Mouse (Mus musculus) cerebellum, adult (tissue): ENCODE measurements around the gene Aicda.
"Not testable (repeated sequence)": the region's sequence is repeated elsewhere in the genome, so short reads cannot be mapped to it uniquely, and the experiment has no call there.

Experiments used
- ATAC-seq: cut with Nextera tagmentation; 2 replicates; pipeline ENCODE4 v1.9.2; 2017; ENCODE audit warnings: mild to moderate bottlenecking, moderate library complexity, mixed read lengths; ENCODE audit not compliant: insufficient number of reproducible peaks, low FRiP score, low TSS enrichment

The Aicda gene

DNA sequence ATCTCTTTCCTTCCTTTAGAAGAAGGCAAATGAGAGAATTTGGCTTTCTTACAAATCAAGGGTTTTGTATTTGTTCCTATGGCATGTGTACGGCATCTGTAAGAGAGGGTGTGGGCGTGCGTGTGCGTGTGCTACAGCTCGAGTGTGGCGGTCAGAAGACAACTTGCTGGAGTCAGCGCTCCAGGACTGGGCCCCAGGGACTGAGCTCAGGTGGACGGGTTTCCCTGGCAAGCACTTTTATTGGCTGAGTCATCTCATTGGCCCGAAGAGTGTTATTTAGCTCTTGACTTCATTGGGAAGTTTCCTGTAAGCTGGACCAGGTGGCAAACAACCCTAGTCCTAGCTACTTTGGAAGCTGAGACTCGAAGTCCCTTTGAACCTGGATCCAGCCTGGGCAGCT, 7.7 kb upstream of the Aicda start:
- no peak for ATAC-seq

DNA sequence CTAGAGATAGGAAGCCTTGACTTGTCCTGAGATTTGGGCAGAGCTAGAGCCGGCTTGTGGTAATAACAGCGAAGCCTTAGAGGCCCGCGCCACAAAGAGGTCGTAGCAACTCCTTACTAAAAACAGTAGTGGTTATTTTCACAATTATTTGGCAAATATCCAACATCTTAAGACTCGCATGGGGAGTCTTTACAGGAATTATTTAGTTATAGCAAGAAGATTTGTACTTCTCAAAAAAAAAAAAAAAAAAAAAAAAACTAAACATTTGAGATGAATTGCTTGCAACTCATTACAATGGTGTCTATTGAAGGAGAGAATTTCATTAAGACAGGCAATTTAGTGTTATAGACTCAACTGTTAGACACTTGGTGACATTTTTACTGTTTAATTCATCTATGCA, 501 bp downstream of the Aicda start:
- no peak for ATAC-seq

DNA sequence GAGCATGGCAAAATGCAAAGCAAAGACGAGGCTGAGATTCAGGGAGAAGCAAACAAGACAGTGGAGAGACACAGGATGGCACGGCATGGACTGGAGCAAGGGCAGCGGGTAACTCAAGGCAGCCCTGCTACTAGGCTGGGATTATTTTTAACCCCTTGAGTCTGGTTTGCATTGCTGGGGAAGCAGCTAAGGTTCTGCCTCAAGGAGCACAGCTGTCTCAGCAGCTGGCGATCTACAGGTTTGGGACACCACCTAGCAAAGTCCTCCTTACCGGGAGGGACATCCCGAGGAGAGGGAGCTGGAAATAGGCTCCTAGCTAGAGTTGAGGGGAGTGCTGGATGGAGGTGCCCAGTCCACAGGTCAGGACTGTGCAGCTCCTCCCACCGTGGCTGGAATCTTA, 1.7 kb downstream of the Aicda start:
- no peak for ATAC-seq

DNA sequence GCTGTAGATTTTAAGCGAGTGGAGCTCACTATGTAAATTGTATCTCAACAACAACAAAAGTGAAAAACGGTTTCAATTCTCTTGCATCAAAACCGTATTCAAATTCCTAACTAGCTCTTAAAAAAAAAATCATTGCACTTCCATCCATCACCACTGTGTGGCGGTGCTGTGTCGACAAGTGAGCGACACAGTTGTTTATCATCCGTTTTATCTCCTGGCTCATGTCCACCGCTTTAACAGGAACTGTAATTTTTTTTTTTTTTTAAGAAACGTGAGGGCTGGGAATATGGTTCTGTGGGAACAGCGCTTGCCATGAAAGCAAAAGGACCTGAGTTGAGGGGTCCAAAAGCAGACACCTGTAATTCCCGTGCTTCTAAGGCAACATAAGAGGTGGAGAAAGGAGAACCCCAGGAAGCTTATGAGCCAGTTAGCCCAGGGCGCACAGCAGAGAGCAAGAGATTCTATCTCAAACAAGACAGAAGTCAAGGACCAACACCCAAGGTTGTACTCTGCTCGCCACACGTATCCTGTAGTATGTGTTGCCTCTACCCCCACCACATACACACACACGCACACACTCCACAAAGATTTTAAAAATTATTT, 3.5 kb downstream of the Aicda start:
- ATAC-seq: no peak

DNA sequence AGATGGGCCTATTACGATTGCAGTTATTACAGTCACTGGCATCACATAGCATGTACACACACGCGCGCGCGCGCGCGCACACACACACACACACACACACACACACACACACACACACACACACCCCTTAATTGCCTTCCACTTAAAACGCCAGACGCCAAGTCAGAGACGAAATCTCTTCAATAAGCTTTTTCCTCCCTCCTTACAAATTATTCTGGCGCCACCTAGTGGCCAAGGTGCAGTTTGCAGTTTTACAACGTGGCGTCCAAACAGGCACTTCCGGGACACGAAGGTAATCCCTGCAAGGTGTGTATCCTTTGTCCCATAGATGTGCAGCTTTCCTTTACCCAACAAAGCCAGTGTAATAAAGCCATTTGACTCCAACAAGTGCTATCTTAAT, 6.8 kb downstream of the Aicda start:
- 0 out of 2 replicates have a peak, but pooled peaks have one; percentile 22 for ATAC-seq

DNA sequence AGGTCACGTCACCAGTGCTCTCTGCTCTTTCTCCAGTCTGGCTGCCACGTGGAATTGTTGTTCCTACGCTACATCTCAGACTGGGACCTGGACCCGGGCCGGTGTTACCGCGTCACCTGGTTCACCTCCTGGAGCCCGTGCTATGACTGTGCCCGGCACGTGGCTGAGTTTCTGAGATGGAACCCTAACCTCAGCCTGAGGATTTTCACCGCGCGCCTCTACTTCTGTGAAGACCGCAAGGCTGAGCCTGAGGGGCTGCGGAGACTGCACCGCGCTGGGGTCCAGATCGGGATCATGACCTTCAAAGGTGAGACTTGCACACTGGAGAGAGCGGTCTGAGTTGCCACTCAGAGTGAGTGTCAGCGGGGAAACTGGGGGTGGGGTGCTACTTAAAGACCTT, 7.4 kb downstream of the Aicda start:
- no peak for ATAC-seq

DNA sequence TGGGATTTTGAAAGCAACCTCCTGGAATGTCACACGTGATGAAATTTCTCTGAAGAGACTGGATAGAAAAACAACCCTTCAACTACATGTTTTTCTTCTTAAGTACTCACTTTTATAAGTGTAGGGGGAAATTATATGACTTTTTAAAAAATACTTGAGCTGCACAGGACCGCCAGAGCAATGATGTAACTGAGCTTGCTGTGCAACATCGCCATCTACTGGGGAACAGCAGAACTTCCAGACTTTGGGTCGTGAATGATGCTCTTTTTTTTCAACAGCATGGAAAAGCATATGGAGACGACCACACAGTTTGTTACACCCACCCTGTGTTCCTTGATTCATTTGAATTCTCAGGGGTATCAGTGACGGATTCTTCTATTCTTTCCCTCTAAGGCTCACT, 8.9 kb downstream of the Aicda start:
- ATAC-seq: 0 out of 2 replicates have a peak, but pooled peaks have one; percentile 32

DNA sequence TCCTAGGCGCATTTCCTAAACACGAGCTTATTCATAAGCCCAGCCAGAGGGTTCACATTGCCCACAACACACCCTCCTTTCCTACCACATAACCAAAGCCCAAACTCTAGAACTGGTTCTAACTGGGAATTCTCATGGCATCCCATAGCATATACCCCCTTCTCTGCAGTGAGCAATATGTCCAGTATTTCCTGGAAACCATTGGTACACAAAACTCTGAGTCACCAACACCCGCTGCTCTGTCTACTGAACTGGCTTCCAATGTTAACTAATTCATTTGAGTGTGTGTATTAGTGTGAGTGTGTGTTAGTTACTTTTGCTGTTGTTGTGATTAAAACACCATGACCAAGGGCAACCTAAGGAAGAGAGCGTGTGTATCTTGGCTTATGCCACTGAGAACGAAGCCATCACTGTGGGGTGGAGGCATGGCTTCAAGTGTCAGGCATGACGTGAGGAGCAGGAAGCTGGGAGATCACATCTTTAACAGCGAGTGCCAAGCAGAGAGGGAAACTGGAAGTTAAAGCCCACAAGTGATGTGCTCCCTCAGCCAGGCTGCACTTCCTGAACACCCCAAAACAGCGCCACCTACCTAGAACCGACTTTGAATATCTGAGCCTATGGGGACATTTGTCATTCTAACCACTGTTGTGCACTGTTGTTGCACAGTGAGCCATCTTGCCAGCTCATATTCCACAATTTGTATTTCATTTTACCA, 11.6 kb downstream of the Aicda start:
- no peak for ATAC-seq

DNA sequence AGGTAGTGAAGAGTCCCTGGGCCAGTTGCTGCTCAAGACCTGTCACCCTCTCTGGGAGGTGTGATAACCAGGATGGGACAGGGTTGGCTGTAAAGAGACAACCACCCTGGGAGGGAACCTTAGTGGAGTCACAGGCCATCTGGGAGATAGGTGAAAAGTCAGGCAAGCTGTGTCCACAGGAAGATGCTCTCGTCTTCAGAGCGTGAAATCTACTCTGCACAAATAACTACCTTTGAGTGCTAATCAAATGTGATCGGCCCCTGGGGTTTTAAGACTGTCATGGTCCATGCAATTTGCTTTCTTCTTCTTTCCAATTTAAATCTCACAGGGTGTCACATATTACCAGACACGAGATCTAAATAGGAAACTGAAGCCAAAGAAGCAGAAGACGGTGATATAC, 15.5 kb downstream of the Aicda start:
- no peak for ATAC-seq

DNA sequence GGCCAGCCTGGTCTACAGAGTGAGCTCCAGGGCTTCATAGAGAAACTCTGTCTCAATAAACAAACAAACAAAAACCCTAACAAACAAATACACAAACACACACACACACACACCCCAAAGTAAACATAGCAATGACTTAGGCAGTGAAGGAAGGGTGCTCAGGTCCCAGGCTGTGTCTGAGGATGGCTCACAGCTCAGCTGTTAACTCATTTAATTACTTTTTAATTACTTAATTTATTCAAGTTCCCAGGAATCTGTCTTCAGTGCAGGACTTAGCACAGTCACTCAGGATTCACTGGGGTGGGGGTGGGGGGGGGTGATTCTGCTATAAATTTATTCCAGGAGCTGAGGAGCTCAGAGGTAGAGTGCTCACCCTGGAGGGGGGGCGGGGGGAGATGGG, 16.2 kb downstream of the Aicda start:
- ATAC-seq: no peak

DNA sequence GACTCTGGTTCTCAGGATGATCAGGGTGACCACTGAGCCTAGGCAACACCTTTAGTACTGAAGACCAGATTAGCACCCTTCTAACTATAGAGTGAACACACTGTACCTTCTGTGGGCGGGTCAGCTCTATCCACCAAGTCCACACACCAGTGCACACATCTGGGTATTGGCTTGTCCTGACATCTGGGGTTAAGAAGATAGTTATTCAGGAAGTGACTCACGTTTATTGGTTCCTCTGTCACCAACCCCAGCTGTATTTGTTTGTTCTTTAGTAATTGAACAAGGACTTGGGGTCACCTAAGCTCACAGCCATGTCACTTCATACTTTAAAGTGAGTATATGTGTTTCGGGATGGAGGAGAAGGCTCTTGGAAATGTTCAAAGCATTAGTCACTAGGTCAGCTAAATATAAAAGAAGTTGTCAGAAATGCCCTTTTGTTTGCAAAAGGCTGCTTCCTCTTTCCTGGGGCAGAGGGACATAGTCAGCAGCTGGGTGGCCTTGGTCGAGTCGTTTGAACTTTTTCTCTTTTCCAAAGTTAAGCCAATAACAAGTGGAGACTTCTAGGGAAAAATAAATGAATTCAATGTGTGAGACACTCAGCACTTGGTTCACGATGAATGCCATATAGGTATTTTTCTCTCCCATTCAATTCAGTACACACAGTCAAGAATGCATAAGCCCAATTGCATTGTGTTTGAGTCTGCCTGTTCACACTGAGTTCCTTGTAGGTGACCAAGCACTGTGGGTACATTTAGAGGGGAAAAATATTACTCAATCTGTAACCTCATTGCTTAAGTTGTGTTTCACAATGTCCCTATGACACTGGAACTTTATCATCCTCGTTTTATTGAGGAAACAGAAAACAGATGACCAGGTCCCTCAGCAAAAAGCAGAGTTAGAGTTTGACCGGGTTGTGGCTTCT, 17.4 kb downstream of the Aicda start:
- ATAC-seq: no peak

DNA sequence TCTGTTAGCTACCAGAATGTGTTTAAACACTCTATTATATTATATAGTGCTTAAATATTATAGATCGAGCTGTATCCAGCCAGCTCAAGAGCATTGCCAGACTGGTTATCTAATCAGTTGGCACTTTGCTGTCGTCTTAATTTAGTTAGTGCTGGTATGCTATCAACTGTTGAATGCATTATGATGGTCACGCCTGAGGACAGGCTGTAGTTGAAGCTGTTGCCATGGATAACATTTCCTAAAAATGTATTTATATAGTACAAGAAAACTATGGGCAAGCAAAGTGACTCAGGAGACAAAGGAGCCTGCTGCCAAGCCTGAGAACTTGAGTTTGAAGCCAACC, 18.0 kb downstream of the Aicda start:
- ATAC-seq: no peak

DNA sequence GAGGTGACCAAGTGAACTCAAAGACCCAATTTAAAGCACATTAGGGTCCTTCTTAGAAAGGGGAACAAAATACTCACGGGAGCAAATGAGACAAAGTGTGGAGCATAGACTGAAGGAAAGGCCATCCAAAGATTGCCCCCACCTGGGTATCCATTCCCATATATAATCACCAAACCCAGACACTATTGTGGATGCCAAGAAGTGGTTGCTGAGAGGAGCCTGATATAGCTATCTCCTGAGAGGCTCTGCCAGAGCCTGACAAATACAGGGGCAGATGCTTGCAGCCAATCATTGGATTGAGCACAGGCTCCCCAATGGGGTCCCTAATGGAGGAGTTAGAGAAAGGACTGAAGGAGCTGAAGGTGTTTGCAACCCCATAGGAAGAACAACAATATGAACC, 21.4 kb downstream of the Aicda start:
- ATAC-seq: not testable (repeated sequence)

DNA sequence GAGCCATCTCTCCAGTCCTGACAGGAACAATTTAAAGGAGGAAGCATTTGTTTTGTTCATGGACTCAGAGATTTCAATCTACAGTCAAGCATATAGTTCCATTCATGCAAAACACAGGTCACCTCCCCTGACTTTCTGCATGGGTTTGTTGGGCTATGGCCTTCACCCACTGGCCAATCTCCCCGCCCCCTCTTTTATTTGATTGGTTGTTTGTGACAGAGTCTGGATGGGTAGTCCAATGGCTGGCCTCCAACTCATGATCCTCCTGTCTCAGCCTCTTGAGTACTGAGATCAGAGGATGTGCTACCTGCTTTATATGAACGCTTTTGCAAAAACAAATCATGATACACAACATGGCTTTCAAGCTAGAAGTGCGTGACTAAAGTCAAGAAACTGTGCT, 23.4 kb downstream of the Aicda start:
- no peak for ATAC-seq

DNA sequence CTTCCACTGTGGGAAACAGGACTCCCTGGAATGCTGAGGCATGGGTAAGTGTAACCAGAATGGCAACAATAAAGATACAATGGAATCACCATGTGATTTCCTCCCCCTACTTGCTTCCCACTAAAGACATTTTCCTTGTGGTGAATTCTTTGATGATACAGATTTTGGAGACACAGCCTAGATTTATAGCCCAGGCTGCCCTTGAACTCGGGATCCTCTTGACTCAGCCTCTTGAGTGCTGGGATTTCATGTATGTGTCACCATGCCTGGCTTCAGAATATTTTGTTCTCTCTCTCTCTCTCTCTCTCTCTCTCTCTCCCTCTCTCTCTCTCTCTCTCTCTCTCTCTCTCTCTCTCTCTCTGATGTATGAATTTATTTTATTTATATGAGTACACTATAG, 25.5 kb downstream of the Aicda start:
- no peak for ATAC-seq

DNA sequence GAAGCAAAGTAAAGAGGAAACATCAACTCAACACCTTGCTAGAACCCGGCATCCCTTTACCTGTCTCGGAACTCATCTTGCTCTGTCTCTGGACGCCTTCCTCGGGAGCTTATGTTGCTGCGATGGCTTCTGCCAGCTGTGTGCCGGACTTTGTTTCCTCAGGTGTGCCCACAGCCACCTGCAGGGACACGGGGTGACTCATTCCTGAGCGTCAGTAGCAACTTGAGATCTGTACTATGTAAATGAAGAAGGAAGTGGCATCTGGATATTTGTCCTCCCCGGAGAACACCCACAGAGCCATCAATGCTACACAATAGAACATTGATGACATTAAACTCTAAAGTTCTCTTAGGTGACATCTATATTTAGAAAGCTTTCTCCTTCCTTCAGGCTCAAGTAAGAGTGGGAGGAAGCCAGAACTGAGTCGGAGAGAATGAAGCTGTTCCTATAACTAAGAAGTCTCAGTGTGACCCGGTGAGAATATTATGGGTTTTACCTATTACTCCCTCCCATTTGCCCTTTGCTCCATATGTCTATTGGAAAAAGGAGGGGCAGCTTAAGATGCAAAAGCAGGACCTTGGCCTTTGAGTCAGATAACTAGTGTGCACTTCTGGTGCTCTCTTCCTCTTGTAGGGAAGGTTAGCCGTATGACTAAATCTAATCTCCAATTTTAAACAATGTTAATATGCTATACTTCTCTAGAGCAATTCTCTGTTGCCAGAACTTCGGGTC, 37.6 kb downstream of the Aicda start:
- no peak for ATAC-seq

DNA sequence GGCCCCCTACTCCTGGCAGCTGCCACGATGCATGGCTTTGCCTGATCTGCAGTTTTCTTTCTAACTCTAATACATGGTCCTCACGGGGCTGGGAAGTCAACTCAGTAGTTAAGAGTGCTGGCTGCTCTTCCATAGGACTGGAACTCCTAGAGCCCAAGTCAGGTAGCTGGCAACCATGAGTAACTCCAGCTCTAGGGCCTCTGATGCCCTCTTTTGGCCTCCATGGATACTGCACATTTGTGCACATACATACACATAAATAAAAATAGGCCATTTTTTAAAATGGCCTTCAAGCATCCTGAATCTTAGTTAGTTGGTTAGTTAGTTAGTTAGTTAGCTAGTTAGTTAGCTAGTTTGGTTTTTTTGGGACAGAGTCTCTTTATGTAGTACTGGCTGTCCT, 39.3 kb downstream of the Aicda start:
- no peak for ATAC-seq

DNA sequence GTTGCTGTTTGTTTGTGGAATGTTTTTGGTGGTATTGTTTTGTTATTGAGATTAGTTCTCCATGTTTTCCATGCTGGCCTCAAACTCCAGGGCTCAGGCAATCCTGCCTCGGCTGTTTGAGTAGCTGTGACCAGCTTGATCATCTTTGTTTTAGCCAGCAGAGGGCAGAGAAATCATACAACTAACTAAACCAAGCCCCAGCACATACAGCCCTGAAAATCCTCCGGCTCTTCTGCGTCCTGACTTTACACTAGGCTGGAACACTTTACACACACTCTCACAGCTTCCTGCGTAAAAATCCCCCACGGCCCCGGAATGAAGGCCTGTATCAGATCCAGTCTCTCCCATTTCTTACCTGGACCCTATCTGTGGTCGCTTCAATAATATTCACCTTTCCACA, 42.0 kb downstream of the Aicda start:
- ATAC-seq: no peak

DNA sequence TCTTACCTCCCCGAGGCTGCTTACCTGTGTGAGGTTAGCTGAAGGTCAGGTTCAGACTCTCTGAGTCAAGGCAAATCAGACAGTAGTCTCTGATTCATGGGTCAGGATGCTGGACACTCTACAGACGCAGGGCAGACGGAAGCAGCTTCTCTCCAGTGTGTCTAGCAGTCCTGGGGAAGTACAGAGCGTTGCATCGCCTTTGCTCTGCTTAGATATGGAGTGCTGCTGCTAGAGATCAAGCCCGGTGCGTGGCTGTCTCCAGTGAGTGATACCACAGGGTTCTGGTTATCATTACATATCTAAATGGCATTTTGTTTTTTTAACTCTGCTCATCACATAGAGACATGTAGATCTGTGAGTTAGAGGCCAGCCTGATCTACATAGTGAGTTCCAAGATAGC, 43.0 kb downstream of the Aicda start:
- no peak for ATAC-seq

DNA sequence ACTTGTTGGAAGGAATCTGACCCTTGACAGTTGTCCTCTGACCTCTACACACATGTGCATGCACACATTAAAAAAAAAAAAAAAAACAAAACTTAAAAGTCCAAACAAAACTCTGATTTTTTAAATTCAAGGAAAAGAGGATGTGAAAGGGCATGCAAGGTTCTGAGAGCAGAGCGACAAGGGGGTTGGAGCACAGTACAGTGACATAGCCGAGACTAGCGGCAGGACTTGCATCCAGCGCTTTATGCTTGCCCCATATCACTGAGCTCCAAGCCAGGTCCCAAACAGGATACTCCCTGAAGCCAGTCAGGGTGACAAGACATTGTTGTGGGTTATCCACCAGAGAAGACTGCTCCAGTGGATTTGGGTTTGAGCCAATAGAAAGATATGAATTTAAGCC, 44.4 kb downstream of the Aicda start:
- no peak for ATAC-seq

DNA sequence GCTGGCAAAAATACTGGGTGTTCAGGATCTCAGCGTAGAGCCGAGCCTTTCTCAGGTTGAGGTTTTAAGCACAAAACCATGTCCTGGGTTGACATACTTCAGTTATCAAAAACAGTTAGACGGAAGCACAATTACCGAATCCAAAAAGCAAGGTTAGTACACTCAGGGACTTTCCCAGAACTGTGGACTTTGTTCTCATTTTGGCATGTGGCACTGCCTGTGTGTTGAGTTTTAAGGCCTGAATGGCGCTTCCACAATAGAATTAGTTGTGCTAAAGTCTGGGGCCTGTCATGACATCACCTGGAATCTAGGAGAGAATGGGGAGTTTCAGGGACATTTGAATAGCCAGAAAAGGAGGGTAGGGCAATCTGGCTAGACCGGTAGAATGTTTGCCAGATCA, 44.8 kb downstream of the Aicda start:
- no peak for ATAC-seq
